Mouse (Mus musculus) thymus, adult 2 months (tissue): Measurements from ENCODE around the gene Brsk2.

Experiments used
- CTCF ChIP-seq: fragments of 200-500 bp; IDR thresholded peaks from 2 replicates; pipeline ENCODE4 v1.5.1; 2012; ENCODE audit warnings: mild to moderate bottlenecking, control low read depth, low read length, moderate library complexity, borderline replicate concordance; ENCODE audit not compliant: control insufficient read depth, poor library complexity, insufficient read depth; ENCODE audit errors: extremely low read depth
- POLR2A ChIP-seq: fragments of 200-500 bp; IDR thresholded peaks from 2 replicates; pipeline ENCODE4 v1.6.1; 2012; ENCODE audit warnings: mild to moderate bottlenecking, low read length, control low read depth, moderate library complexity; ENCODE audit not compliant: control insufficient read depth, poor library complexity, insufficient read depth; ENCODE audit errors: extremely low read depth

- TF ChIP-seq CTCF: no peak
- TF ChIP-seq POLR2A: no peak
These were observed 8.0 kb downstream of the Brsk2 start for GRCm38 (mm10) chr7:141957524-141958051.
